Mouse (Mus musculus) CD4-positive helper T cell, adult 2 months (primary cell): ENCODE measurements around the gene Cachd1.

ENCODE experiments used
- DNase-seq: peaks from one replicate; pipeline ENCODE4 v3.0.0-alpha.2; 2012; ENCODE audit warnings: low read depth, missing footprints, low spot score

Gene Cachd1

GRCm38 (mm10) chr4:100776043-100776870 is at the start of gene Cachd1:
Cachd1 (plus strand) TSS chr4:100776675.
- no peak for DNase-seq

- DNase-seq = no peak
Measured at GRCm38 (mm10) chr4:100728896-100729479, 47.5 kb upstream of the Cachd1 start.

GRCm38 (mm10) chr4:100735098-100735935 is 41.2 kb upstream of the Cachd1 start:
- DNase-seq = no peak

GRCm38 (mm10) chr4:100735936-100736349 is 40.5 kb upstream of the Cachd1 start:
- DNase-seq = no peak

GRCm38 (mm10) chr4:100743615-100744014 is 32.9 kb upstream of the Cachd1 start:
- DNase-seq = no peak

GRCm38 (mm10) chr4:100752278-100752677 is 24.2 kb upstream of the Cachd1 start:
- no peak for DNase-seq

DNA sequence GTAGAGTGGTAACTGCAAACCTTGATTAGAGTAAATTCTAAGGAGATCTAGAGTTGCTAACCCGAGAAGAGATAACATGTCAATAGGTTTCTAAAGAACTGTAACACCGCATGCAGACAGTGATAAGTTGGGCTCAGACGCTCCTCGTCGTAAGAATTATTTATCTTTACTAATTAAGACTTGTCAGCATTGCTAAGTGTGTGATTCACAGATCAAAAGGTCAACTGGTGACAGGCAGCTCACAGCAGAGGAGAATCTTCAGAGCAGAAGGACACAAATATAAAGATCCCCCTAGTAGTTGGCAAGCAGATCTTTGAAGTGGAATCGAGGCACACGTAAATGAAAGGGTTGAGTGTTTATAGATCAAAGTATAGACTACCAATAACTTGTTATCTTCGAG is 20.8 kb upstream of the Cachd1 start:
- no peak for DNase-seq

GRCm38 (mm10) chr4:100756499-100756898 is 20.0 kb upstream of the Cachd1 start:
- no peak for DNase-seq

GRCm38 (mm10) chr4:100758265-100758898 is 18.1 kb upstream of the Cachd1 start:
- DNase-seq = no peak

DNA sequence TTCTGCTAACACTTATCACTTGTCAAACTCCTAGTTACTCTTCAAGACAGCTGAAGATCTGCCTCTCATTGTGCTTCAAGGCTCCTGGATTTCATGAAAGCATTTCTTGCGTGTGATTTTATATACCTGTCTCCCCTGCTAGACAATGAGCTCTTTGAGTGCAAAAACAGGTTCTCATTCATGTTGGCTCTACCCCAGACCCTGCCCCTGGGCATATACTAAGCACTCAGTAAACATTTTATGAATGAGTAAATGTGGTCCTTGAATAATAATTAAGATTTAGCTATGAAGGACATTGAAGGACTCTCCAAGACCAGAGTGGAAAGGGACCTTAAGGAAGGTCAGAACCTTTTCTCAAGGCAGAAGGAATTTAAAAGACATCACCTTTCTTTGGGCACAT is 16.9 kb upstream of the Cachd1 start:
- no peak for DNase-seq

GRCm38 (mm10) chr4:100760416-100760815 is 16.1 kb upstream of the Cachd1 start:
- no peak for DNase-seq

DNA sequence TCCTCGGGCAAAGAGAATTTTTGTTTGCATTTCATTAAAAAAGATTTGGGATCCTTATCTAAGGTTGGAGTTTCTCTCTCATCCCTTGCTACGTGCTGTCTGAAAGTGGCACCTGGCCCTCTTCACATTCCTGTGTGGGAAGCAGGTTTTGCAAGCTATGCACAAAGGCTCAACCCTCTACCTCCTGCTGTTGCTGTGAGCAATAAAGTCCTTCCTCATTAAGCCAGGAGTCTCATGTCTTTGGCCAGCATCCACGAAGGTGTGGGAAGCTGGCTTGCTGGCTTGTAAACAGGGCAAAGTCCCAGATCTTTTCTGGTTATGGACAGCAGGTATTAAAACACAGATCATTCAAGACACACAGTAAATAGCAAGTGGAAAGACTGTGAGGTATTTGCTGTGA is 7.9 kb upstream of the Cachd1 start:
- no peak for DNase-seq

DNA sequence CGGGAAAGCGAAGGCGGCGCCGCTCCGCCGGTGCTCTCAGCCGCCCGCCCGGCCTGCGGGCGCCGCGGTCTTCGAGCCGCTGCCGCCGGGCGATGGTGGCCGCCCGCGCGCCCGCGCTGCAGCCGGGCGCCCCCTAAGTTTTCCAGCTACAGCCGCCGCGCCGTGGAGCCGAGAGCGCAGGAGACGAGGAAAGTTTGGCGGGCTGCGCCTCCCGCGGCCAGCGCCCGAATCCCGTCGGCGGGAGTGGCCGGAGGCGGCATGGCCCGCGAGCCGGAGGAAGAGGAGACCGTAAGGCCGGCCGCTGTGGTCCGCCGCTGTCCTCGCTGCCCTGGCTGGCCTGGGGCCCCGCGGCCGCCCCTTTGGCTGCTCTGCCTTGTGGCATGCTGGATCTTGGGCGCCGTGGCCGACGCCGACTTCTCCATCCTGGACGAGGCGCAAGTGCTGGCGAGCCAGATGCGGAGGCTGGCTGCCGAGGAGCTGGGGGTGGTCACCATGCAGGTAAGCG is 448 bp downstream of the Cachd1 start:
- DNase-seq = no peak

DNA sequence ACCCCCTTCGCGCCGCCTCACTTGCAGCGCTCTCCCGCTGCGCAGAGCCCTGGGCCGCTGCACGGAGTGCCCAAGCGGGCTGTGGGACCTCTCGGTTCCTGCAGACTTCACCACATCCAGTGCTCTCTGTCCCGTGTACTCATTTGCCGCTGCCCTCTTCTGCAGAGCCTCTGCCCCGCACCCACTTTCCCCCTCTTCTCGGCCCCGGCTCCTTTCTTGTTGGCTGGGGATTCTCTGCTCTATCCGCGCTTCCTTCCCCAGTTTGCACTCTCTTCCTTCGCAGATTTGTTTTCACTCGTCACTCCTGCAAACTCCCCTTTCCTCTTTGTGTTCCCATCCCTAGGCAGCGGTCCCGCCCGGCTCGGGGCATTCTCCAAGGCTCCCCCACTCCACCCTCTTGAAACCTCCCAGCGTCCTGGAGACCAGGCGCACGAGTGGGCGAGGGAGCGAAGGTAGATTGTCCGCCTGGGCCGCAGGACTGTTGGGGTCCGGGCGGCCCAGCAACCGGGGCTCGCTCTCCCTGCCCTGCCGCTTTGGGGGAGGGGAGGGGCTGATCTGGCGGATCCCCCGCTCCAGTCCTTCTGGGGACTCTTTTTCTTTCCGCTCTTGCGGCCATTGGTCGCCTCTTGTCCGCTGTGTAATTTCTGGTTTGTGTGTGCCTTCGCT is 1.0 kb downstream of the Cachd1 start:
- DNase-seq = no peak

- DNase-seq = no peak
Measured at GRCm38 (mm10) chr4:100778082-100778481, 1.6 kb downstream of the Cachd1 start.

GRCm38 (mm10) chr4:100779023-100779422 is 2.5 kb downstream of the Cachd1 start:
- no peak for DNase-seq

- no peak for DNase-seq
Measured at GRCm38 (mm10) chr4:100779695-100780094, 3.2 kb downstream of the Cachd1 start.

DNA sequence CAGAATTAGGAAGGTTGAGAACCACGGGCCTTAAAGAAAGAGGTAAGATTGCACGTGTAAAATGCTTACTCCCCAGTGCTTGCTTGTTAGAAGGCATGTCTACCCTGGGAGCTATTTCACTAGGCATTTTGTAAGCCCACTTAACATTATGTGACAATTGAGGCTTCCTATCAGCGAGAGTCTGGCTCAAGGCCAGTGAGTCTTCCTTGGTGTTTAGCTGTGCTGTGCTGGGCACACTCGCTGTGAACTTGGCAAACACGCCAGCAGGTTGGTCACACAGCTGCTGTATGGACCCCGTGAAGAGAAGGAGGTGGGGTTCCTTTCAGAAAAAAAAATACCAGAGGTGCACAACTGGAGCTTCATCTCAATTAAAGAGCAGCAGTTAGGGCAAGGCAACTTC is 4.4 kb downstream of the Cachd1 start:
- DNase-seq = no peak

DNA sequence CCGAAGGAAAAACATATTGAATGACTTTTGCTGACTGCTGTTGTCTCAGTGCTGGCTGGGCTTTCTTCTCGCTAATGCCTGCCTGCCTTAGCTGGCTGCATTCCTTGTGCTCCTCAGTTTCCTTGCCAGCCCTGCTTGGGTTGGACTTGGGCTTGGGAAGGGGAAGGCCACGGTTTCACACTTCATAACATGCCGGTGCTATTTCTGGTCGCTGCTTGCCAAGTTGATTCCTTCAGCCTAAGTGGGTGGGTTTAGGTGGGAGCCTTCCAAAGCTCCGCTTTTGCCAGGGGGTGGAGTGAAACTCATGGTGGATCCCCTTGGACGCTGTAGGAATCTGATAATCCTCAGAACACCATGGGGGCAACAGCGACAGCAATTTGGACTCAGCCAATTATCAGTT is 5.9 kb downstream of the Cachd1 start:
- no peak for DNase-seq

DNA sequence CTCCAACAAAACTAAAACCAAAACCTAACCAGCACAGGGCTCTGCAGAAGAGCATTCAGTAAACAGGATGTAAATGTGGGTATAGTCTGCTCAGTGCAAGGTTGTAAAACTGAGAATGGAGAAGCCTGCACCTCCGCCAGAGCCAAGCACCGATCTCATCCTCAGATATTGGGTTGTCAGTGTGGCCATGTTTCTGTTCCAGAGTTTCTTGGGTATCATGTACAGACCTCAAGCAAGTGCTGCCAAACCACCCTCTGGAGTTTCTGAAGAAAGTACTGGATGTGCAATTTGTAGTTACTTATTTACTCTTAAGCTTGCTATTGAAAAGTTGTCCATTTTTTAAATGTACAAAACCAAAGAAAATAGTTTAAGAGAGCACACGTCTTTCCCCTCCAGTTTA is 6.4 kb downstream of the Cachd1 start:
- no peak for DNase-seq

DNA sequence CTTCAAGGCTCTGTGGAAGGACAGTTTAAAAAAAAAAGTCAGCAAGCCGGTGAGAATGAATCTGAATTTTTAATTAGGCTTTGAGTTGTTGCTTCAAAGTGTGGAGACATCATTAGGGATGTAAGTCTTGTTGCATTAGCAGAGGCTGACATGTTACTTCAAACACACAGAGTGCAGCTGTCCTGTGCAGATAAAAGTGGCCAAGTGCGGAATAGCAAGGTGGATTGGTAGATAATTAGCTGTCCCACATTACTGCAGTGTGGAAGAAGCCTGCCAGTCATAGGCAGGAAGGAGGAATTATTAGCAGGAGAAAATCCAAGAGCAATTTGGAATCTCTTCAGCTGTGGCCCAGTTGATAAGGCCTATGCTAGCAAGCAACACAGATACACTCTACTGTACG is 10.7 kb downstream of the Cachd1 start:
- DNase-seq = no peak
